Mouse (Mus musculus): Measurements from ENCODE around the gene Rbm46. TPM values are rescaled to one million over a fixed set of nuclear protein-coding genes. Genes with fewer than 3 reads are reported as not detected.

The Rbm46 gene
- 0.35 and 0.52 TPM in 2 replicates for polyA plus RNA-seq (2012; rRNA removed)

DNA sequence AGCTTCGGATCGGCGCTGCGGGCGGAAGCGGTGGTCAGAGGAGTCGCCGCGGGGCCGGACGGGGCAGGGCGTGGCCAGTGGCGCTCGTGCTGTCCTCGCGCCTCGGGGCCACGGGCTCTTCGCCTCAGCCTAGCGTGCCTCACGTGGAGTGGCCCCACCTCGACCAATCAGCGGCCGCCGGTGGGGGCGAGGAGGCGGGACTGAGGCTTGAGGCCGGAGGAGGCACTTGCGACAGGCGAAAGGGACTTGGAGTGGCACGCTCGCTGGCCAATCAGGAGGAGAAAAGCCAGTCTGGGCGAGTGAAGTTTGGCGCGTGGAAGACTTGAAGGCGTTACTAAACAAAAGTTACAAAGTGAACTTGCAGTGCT lies at the start of gene Rbm46:
TSS of gene Rbm46 (minus strand) at position 112 of the 368 bp plus-strand sequence.
- no peak for DNase-seq (ENCODE audit: low read depth)

- DNase-seq (ENCODE audit: low read depth): no peak
Observed at GRCm38 (mm10) chr3:82915632-82916031, 39.3 kb upstream of the Rbm46 start.

GRCm38 (mm10) chr3:82908671-82909070 lies 32.4 kb upstream of the Rbm46 start:
- no peak for DNase-seq (ENCODE audit: low read depth)

DNA sequence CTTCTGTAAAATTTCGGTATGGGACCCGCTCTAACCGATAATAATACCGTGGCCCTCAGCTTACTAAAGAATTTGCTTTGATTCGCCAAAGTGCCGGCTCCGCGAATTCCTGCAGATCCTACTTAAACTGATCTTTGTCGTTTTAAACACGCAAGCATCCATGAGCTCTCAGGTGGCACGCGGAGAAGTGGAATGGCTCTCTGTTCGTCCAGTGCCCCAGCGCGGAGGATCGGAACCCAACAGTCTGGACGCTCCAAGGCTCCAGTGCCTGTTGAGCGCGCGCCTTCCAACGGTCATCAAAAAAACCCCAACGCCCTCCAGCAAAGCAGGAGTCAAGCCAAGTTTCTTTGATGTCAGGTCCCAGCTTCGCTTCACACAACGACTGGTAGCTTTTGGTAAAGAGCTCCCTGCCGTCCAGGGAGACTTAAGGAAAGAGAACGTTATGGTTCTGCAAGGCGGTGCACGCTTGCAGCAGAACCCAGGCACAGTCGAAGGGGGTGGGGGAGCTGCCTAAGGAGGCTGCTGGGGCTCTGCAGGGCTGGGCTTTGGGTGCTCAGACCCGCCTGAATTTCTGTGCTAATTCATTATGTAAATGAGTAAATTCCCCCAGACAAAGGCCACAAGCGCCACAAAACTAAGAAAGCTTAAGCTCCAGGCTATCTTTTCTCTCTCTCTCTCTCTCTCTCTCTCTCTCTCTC lies 28.1 kb upstream of the Rbm46 start:
- DNase-seq (ENCODE audit: low read depth): no peak

- DNase-seq (ENCODE audit: low read depth): no peak
Observed at GRCm38 (mm10) chr3:82903613-82904205, 27.4 kb upstream of the Rbm46 start, which contains the start of gene Lrat. Lrat (minus strand) TSS chr3:82903973.

DNA sequence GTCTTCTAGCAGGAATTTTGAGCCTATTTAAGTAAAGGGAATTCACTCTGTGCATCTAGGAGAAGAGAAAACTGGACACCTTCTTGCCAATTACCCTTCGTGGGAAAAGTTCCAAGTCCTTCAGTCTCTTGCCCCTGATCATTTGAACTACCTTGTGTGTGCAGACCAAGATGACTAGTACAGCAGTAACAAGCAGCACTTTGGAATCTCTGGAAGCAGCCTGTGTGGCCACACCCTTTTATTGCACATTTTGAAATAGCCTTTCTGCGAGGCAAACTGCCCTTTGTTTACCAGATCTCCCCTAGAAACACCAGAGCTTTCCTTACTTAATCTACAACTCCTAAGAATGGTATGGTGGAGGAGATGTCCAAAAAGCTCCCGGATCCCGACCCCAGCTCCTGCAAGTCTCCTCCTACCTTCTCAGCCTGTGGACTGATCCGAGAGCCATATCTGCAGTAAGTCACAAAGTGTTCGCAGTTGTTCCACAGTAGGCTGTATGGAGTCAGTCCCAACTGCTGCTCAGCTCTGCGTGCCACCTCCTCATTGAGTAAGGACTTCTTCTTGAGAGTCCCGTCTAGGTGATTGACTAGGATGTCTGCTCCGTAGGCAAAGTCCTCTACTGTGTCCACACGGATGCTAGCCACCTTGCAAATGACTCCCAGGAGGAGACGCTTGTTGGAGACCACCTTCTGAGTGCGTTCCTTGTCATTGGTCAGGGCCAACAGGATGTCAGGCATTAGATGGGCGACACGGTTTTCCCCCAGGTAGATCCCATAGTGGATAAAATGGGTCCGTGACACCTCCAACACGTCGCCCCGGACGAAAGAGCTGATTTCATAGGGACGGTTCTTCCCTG lies 26.7 kb upstream of the Rbm46 start:
- DNase-seq (ENCODE audit: low read depth): no peak

DNA sequence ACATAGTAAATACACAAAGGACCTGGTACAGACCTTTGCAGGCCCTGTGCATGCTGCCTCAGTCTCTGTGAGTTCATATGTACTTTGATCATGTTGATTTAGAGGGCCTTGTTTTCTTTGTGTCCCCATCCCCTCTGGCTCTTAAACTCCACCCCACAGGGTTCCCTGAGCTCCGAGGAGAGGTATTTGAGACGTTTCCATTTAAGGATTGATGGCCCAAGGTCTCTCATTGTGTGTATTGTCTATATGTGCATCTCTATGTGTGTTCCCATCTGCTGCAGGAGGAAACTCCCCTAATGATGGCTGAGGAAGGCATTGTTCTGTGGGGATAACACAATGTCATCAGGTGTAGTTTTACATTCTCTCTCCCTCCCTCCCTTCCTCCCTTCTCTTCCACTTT lies 12.6 kb upstream of the Rbm46 start:
- DNase-seq (ENCODE audit: low read depth): no peak

DNA sequence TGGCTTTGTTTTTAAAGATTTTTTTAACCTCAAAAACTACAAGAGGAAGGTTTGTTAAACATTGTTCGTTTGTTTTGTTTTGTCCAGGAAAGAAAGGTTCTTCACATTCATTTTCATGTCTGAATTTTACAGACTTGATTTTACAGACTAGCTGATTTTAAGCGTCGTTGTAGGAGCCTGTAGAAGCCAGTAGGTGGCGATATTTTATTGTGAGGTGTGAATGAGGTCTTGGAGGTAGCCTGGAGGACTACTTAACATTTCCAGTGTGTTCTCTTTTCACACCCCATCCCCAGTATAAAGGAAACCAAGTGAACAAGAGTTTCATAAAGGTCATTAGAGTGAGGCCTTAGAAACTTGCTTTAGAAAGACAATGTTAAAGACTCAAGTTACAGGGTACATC lies 975 bp upstream of the Rbm46 start:
- DNase-seq (ENCODE audit: low read depth): no peak

GRCm38 (mm10) chr3:82875671-82876371 lies 462 bp downstream of the Rbm46 start:
- DNase-seq (ENCODE audit: low read depth): no peak

GRCm38 (mm10) chr3:82857414-82858077 lies 18.7 kb downstream of the Rbm46 start:
- DNase-seq (ENCODE audit: low read depth): no peak

GRCm38 (mm10) chr3:82825165-82825564 lies 51.1 kb downstream of the Rbm46 start:
- DNase-seq (ENCODE audit: low read depth): no peak

DNA sequence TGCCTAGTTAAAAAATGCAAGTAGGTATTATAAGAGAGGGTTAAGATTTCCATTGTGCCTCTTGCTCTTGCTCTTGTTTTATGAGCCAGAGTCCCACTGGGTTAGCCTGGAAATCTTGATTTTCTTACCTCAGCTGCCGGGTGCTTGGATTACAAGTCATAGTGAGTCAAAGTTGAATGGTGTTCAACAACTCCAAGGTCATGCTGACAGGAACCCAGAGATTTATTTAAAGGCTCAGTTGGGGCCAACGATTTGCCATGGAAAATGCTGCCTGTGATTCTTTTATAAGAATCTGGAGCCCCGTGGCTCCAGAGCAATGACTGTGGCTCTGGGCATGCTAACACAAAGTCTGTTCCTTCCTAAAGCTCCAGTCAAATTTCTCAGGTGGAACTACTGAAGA lies 64.4 kb downstream of the Rbm46 start:
- DNase-seq (ENCODE audit: low read depth): no peak

GRCm38 (mm10) chr3:82810334-82811120 lies 65.8 kb downstream of the Rbm46 start:
- no peak for DNase-seq (ENCODE audit: low read depth)

GRCm38 (mm10) chr3:82809769-82810168 lies 66.5 kb downstream of the Rbm46 start:
- no peak for DNase-seq (ENCODE audit: low read depth)

DNA sequence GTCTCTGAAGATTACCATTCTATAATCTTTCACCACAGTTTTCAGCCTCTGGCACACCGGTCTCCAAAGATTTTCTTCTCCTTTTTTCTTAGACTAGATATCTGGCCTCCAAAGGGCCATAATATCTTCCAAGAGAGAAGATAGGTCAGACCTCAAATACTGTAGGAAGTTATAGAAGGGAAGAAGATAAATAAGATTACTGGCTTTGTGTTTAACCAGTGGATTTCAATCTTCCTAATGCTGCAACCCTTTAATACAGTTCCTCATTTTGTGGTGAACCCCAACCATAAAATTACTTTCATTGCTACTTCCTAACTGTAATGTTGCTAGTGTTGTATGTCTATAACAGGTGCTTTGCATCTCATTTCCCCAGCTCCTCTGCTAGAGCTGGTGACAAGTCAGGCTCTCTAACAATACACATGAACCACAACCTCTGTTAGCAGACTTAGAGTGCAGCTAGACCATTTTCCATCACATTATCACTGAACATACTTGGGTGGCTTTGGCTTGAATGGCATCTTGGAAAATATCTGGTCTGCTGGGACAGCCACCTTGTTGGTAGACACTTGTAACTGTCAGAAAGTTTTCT lies 67.9 kb downstream of the Rbm46 start:
- DNase-seq (ENCODE audit: low read depth): no peak

DNA sequence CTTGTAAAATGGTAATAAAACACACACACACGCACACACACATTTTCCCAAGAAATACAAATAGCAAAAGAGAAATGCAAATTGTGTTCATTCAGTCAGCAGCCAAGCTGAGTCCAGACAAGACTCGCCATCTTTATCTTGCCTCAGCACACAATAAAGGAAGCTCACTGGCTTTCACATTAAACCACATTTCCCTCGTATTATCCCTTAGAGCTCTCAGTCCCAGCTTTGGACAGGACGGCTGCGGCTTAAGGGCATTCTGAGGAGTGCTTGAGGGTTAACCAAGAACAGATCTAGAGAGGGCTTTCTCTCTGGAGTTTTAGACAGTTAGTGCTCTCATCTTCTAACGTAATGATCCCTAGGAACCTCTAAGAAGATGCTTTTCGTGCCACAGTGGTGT lies 71.0 kb downstream of the Rbm46 start:
- DNase-seq (ENCODE audit: low read depth): no peak

DNA sequence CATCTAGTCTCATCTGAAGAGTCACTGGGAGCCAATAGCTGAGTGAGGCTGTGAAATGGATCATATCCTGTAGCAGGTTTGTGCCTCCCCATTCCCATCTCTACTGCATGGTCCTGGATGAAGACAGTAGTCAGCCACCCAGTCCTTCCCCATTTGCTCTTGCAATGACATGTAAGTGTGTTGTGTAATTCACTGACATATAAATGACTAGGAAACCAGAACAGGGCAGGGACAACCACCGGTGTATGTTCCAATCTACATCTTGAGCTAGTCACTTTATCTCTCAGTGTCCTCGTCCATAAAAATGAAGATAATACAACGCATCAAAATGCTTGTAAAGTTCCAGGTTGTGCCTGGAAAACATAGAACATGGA lies 75.8 kb downstream of the Rbm46 start:
- DNase-seq (ENCODE audit: low read depth): no peak

DNA sequence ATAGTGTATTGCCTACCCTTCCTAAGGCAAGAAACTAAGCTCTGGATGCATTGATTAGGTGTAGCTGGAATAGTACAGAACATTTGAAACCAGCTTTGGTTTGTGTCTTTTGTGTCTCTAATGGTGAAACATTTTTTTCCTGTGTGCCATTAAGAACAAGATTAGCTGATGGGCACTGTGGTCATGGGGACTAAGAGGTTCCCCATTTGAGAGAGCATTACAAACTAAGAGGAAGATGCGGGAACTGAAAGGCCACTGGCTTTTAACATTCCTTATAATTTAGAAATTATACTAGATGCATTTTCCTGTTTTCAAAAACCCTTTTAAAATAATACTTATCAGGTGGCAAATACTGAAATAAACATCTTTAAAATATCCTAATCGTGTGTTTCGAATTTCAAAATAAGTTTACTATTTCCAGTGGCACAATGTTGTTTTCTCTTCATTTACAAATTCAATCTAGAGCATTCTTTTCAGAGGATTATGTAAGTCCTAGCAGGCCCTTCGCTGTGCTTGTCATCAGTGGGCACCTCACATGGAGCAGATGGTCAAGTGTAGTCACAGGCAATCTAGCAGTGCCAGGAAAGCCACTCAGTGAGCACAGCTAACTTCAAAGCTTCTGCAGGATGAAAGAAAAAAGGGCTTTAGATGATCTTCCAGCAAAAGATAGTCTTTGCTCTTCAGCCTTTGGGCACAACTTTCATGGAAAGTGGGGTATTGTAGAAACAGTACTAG lies 76.4 kb downstream of the Rbm46 start:
- DNase-seq (ENCODE audit: low read depth): no peak

- DNase-seq (ENCODE audit: low read depth): no peak
Observed at GRCm38 (mm10) chr3:82793656-82794055, 82.6 kb downstream of the Rbm46 start.

GRCm38 (mm10) chr3:82791663-82792062 lies 84.6 kb downstream of the Rbm46 start:
- DNase-seq (ENCODE audit: low read depth): no peak
